Mouse (Mus musculus): ENCODE measurements at regions not wholly inside any gene's neighbourhood (a gene's known extent, or its start where the extent isn't known, plus 50 kb on each side); places are given as distances from the start of the nearest gene placed in this dataset.

GRCm38 (mm10) chr2:45234148-45234547, 117.0 kb upstream of the Zeb2 start:
- DNase-seq: no peak

GRCm38 (mm10) chr2:45230351-45231209, 113.4 kb upstream of the Zeb2 start:
- no peak for DNase-seq

GRCm38 (mm10) chr2:45229501-45229900, 112.3 kb upstream of the Zeb2 start:
- no peak for DNase-seq

DNA sequence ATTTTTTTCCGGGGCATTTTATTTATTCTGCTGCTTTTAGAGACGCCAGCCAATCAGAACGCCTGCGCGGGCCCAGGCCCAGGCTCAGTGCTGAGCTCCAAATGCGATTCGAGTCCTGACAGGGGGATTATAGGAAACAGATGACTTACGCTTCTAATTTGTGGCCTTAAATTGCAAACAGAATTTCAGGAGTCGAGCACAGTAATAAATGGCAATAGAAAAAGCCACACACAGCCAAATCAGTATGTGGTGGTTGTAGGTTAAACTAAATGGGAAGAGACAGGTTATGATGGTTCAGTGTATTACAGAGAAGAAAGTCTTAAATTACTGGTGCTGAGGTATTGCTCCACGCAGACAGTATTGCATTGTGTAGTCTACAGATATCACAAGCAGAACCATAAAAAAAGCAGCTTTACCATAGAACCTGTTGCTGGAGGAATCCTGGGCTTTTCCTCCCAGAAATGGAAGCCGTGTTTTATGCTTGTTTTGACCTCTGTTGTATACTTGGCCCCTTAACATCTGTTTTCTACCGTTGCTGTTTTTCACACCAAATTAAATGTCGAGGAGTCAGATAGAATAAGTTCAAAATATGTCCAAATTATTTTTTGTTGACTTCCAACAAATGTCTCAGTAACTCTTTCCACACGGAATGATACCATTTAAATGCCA, 110.2 kb upstream of the Zeb2 start:
- DNase-seq: no peak

- no peak for DNase-seq
These were observed 108.8 kb upstream of the Zeb2 start for GRCm38 (mm10) chr2:45226045-45226370.

DNA sequence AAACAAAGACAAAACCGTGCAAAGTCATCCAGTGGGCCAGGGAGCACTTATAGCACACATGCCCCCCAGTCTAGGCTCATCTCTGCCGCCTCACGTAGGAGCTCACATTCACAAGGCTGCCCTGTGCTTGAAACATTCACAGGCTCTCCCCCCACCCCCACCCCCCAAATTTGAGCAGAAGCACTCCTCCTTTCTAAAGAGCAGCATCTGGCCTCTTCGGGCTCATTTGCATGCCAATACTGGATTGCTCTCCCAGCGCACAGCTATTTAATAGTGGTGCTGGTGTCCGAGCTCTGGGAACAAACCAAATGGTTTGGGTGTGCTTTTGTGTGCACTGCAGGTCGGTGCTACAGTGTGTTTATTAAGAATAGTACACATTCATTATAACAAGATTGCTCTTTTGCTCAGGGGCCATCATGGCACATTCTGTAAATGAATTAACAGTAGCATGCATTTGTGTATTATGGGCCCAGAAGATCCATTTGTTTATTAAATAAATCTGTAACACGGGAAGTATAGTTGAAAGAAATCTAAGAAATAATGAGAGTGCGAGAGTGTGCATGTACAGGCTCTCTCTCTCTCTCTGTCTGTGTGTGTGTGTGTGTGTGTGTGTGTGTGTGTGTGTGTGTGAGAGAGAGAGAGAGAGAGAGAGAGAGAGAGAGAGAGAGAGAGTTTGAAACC, 108.3 kb upstream of the Zeb2 start:
- no peak for DNase-seq

DNA sequence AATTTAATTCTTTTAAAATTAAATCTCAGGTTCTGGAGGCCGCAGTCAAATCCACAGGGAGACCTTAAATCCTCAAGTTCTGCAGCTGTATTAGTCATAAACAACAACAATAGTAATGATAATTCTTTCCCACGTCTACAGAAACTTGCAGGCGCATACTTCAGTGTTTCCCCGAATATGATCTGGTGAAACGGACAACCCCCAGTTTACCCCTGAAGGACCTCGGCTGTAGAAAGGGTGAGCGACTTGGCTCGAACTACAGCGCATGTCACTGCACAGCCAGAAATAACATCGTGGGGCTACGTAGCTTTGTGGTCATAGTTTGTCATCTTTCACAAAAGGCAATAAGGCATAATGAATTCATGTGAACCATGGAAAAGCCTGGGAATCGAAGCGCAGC, 105.0 kb upstream of the Zeb2 start:
- no peak for DNase-seq

- no peak for DNase-seq
These were observed 102.7 kb upstream of the Zeb2 start for GRCm38 (mm10) chr2:45219851-45220250.

GRCm38 (mm10) chr2:45212833-45213232, 95.6 kb upstream of the Zeb2 start:
- DNase-seq: no peak

- DNase-seq: no peak
These were observed 91.3 kb upstream of the Zeb2 start for GRCm38 (mm10) chr2:45208526-45208925.

DNA sequence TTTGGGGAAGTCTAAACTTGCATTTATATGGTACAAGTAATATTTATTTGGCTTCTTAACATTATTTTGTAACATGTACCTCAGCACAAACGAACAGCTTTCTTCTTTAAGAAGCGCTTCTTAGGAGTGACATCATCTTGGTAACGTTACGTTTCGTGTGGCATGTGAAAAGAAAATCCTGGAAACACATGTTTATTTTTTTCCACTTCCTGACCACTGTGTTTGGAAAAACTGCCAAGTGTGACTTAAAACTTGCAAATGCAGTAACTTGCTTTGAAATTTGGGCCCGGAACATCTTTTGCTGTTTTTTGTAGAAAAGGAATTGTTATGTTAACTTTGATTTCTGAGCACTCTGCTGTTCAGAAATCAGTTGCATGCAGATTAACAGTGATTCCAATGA, 88.6 kb upstream of the Zeb2 start:
- DNase-seq: no peak

DNA sequence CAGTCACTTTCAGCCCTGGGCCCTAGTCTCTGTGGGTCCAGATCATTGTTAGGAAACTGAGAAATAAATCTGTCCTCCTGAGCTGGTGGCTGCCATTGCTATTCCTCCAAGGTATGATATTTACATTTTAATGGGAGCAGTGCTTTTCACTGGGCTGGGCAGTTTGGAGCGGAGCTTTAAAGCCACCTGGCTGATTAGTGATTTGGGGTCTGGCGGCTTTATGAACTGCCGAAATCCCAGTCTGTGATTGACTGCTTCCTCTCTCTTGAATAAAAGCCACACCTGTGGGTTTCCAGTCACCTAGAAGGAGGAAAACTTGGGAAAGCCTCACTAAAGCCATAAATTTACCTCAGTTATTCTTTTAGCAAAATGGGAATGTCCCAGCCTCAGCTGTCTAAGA, 88.0 kb upstream of the Zeb2 start:
- DNase-seq: no peak

GRCm38 (mm10) chr2:45197955-45198631, 80.9 kb upstream of the Zeb2 start:
- DNase-seq: no peak

DNA sequence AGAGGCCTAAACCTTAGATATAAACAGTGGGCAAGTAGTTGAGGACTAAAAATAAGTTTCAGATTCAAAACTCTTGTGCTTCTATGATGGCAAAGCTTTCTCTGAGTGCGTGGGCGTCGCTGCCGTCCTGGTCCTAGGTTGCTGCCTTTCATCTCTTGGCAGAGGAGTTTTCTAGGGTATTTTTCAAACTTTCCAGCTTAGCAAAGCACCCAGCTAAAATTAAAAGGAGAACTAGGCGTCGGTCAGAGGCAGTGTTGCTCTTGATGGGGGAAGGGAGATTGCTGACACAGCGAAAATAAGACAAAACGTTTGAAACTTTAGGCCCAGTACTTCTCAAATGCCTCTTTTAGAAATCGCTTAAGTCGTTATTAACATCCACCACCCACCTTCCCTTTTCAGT, 80.1 kb upstream of the Zeb2 start:
- DNase-seq: no peak

DNA sequence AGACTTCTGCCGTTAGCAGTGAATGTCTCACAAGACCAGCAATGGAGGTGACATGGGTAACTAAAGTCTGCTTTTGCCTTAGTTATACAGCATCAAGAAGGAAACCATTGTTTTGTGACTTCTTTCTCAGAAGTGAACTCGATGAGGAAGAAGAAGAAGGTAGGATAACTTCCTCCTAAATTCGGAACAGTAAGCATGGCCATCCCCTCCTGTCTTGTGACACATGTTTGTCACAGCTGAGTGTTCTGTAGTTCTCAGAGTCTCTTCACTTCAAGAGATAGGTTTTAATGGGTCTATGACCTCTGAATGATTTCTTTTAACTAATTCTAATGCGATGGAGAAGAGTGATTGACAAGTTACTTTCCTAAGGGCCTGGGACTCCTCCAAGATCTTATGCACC, 79.3 kb upstream of the Zeb2 start:
- no peak for DNase-seq

DNA sequence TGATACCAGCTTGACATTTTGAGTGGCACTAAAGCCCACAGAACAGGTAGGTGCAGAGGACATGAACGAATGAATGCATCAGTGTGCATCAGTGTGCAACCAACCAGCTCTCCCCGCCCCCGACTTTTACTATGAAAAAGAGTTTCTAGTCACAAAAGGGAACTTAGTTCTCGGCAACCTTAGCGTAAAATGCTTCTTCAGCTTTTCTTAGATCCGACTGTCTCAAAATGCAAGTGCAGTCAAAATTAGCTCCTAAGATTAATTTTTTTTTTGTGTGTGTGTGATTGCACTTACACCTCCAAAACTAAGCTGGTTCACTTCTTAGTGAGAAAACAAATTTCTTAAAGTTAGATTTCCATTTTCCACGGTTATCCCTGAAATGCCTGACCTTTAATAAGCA, 77.1 kb upstream of the Zeb2 start:
- no peak for DNase-seq

- DNase-seq: no peak
These were observed 68.4 kb upstream of the Zeb2 start for GRCm38 (mm10) chr2:45185621-45185999.

GRCm38 (mm10) chr2:45184704-45185620, 67.8 kb upstream of the Zeb2 start:
- no peak for DNase-seq

- DNase-seq: no peak
These were observed 67.0 kb upstream of the Zeb2 start for GRCm38 (mm10) chr2:45184149-45184548.

DNA sequence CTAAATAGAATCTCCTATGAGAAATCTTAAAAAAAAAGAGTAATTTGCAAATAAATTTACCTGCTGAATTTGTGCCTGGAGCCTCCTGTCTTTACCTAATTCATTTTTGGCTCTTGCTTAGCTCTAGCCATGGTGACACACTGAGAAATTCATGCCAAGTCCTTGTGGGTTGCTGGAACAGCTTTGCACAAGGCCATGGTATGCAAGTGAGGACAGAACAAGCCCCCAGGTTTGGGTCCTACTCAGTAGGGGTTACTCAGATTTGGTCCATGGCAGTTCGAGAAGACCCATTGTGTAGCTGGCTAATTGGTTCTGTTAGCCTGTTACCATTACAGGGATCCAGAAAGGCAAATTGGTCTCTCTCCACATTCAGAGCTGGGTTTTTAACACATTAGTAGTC, 65.7 kb upstream of the Zeb2 start:
- DNase-seq: no peak

DNA sequence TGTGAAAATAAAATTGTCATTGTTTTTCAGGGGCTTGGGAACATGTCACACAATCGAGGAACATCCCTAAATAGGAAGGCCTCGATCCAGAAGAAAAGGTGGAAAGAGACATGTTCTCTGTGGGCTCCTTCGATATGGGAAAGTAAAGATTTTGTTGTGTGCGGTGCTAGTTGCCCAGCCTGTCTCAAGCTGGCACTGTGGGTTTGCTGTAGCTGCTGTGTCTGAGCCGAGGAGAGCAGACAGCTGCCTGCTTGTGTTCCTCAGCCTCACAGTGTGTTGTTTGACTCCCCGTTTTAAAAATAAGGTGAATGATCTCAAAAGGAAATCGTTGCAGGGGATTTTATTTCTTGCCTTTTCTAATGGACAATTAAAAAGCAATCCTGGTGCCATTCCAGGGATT, 64.4 kb upstream of the Zeb2 start:
- DNase-seq: no peak

DNA sequence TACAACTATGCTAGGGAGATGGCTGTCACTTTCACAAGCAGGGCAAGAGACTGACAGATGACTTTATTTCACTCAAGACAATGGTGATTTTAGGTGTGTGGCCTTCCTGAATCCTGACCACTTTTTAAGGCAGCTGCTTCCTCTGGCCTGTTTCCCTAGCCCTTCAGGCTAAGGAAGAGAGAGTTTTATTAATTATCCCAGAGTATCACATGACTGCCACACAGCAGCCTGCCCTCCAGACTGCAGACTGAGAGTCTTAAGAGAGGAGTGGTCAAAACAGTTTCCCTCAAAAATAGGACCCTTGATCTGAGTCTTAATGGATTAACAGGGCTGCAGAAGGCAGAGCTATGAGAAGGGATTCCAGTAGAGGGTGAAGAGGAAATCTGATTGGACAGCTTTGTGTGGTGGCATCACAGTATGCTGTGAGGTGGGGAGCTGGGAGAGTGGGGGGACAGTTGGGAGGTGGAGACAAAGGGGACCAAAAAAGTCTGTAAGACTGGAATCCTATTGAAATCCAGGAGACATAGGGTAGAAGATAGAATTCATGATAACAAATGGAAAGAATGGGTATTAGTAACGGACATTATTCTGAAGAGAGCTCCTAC, 61.8 kb upstream of the Zeb2 start:
- no peak for DNase-seq
